Mouse (Mus musculus) spleen, adult 2 months (tissue): Measurements from ENCODE around the gene Ptch2.

Source experiments
- CTCF ChIP-seq: fragments of 200-500 bp; IDR thresholded peaks from 2 replicates; pipeline ENCODE4 v1.5.1; 2011; ENCODE audit warnings: mild to moderate bottlenecking, inconsistent platforms; ENCODE audit not compliant: insufficient read depth, insufficient read length, insufficient replicate concordance; ENCODE audit errors: extremely low read depth
- POLR2A ChIP-seq: fragments of 200-500 bp; IDR thresholded peaks from 2 replicates; pipeline ENCODE4 v1.6.1; 2011; ENCODE audit warnings: low read depth, low read length, inconsistent platforms

- TF ChIP-seq POLR2A (no peak), CTCF (no peak)
Observed at GRCm38 (mm10) chr4:117148815-117149214, 52.9 kb downstream of the Ptch2 start.
